Mouse (Mus musculus) embryonic facial prominence, embryonic 14.5 days (tissue): ENCODE measurements around the gene Necab2. TPM values are rescaled to one million over a fixed set of nuclear protein-coding genes. Genes with fewer than 3 reads are reported as not detected.

Experiments used
- ATAC-seq: fragments of 200-750 bp; cut with Nextera tagmentation; 2 replicates; pipeline ENCODE4 v1.8.0; 2017; ENCODE audit warnings: low read depth, moderate number of reproducible peaks, moderate TSS enrichment
- DNase-seq: peaks from one replicate; pipeline ENCODE4 v3.0.0-alpha.2; 2015; ENCODE audit warnings: low spot score
- H3K27ac ChIP-seq: fragments of 300-500 bp; sonication (generic); replicated peaks from 2 replicates; pipeline ENCODE4 v1.5.1; 2014; ENCODE audit warnings: low read depth, mild to moderate bottlenecking, low read length, moderate library complexity
- H3K27me3 ChIP-seq: fragments of 300-500 bp; sonication (generic); replicated peaks from 2 replicates; pipeline ENCODE4 v1.6.1; 2014; ENCODE audit warnings: low read length; ENCODE audit not compliant: control insufficient read depth, insufficient read depth
- H3K36me3 ChIP-seq: fragments of 300-500 bp; sonication (generic); 2 replicates; pipeline ENCODE4 v1.6.1; 2014; ENCODE audit warnings: low read length, mixed read lengths; ENCODE audit not compliant: control insufficient read depth, insufficient read depth
- H3K4me1 ChIP-seq: fragments of 300-500 bp; sonication (generic); 2 replicates; pipeline ENCODE4 v1.6.1; 2014; ENCODE audit warnings: antibody characterized with exemption, low read length; ENCODE audit not compliant: control insufficient read depth, insufficient read depth
- H3K4me2 ChIP-seq: fragments of 300-500 bp; sonication (generic); 2 replicates; pipeline ENCODE4 v1.6.1; 2014; ENCODE audit warnings: low read depth, mild to moderate bottlenecking, low read length, moderate library complexity, mixed read lengths
- H3K4me3 ChIP-seq: fragments of 300-500 bp; sonication (generic); 2 replicates; pipeline ENCODE4 v1.5.1; 2014; ENCODE audit warnings: low read depth, mild to moderate bottlenecking, low read length
- H3K9ac ChIP-seq: fragments of 300-500 bp; sonication (generic); 2 replicates; pipeline ENCODE4 v1.6.1; 2014; ENCODE audit warnings: low read depth, mild to moderate bottlenecking, low read length, moderate library complexity, mixed read lengths
- H3K9me3 ChIP-seq: fragments of 300-500 bp; sonication (generic); 2 replicates; pipeline ENCODE4 v1.6.1; 2016; ENCODE audit warnings: low read length; ENCODE audit not compliant: control insufficient read depth
- WGBS: fragments of 180-500 bp; shearing (Covaris S2); extraction: QIAGEN DNeasy Blood & Tissue Kit; methylation state at CpG from one replicate; pipeline ENCODE4 v1.1.7; 2014; 5-methylcytosine and 5-hydroxymethylcytosine counted together
- polyA plus RNA-seq: library from polyadenylated mRNA; unstranded; fragments of >200 nt; fragmentation: Nextera tagmentation; extraction: Ambion mirVana; gene quantifications from 2 replicates; pipeline ENCODE4 v1.2.1, GENCODE M21; 2014

Gene Necab2
- polyA plus RNA-seq, 1 experiment from 2014 or later: 3.2 TPM

- Histone ChIP-seq H3K27ac (no peak overlapping the region), H3K36me3 (no peaks in the 10 kb centered on the region)
- no peak for ATAC-seq
Measured at GRCm38 (mm10) chr8:119468091-119468490, 21.6 kb downstream of the Necab2 start.

GRCm38 (mm10) chr8:119478684-119479083, 32.2 kb downstream of the Necab2 start:
- no peaks in the 10 kb centered on the region for H3K9me3 ChIP-seq
- no peak for DNase-seq
- H3K4me2 ChIP-seq: no peak overlapping the region
- 27% methylated on average over 5 of the region's 5 CpGs for WGBS
- ATAC-seq: no peak
- H3K4me3 ChIP-seq: no peak overlapping the region
- no peaks in the 10 kb centered on the region for H3K36me3 ChIP-seq
- no peak overlapping the region for H3K9ac ChIP-seq
- H3K4me1 ChIP-seq: no peaks in the 10 kb centered on the region
- no peak overlapping the region for H3K27ac ChIP-seq
- no peaks in the 10 kb centered on the region for H3K27me3 ChIP-seq

More at GRCm38 (mm10) chr8:119468091-119468490, 21.6 kb downstream of the Necab2 start:
- H3K4me2 ChIP-seq: no peak overlapping the region
- no peak overlapping the region for H3K9ac ChIP-seq
- H3K4me1 ChIP-seq: peaks cover 4% of the 10 kb centered on the region; the same call in 1 of the 2 replicates
- H3K9me3 ChIP-seq: no peaks in the 10 kb centered on the region
- peaks cover 21% of the 10 kb centered on the region for H3K27me3 ChIP-seq
- H3K4me3 ChIP-seq: no peak overlapping the region
- WGBS: 76% methylated on average over 8 of the region's 8 CpGs
- no peak for DNase-seq

GRCm38 (mm10) chr8:119484145-119484896, 37.8 kb downstream of the Necab2 start:
- Histone ChIP-seq H3K4me1 (no peaks in the 10 kb centered on the region), H3K4me3 (no peak overlapping the region), H3K9me3 (no peaks in the 10 kb centered on the region), H3K27ac (no peak overlapping the region), H3K9ac (no peak overlapping the region), H3K36me3 (no peaks in the 10 kb centered on the region), H3K27me3 (no peaks in the 10 kb centered on the region), H3K4me2 (no peak overlapping the region)
- WGBS: 77% methylated on average over 11 of the region's 11 CpGs
- ATAC-seq (no peak), DNase-seq (no peak)

GRCm38 (mm10) chr8:119487093-119487492, 40.6 kb downstream of the Necab2 start:
- H3K27ac ChIP-seq: no peak overlapping the region
- H3K27me3 ChIP-seq: no peaks in the 10 kb centered on the region
- no peaks in the 10 kb centered on the region; the same call in 1 of the 2 replicates for H3K4me1 ChIP-seq
- DNase-seq: no peak
- no peaks in the 10 kb centered on the region for H3K36me3 ChIP-seq
- WGBS: 61% methylated on average over 7 of the region's 7 CpGs
- no peak overlapping the region for H3K9ac ChIP-seq
- H3K4me3 ChIP-seq: no peak overlapping the region
- no peak overlapping the region for H3K4me2 ChIP-seq
- H3K9me3 ChIP-seq: no peaks in the 10 kb centered on the region
- no peak for ATAC-seq

- no peak for ATAC-seq
- no peak overlapping the region for H3K9ac ChIP-seq
- no peak overlapping the region for H3K4me3 ChIP-seq
- 28% methylated on average over 6 of the region's 6 CpGs for WGBS
- no peaks in the 10 kb centered on the region for H3K4me1 ChIP-seq
- no peak overlapping the region for H3K27ac ChIP-seq
- DNase-seq: no peak
- no peak overlapping the region for H3K4me2 ChIP-seq
- no peaks in the 10 kb centered on the region for H3K36me3 ChIP-seq
- H3K9me3 ChIP-seq: no peaks in the 10 kb centered on the region
- no peaks in the 10 kb centered on the region for H3K27me3 ChIP-seq
Measured at GRCm38 (mm10) chr8:119496848-119497247, 50.3 kb downstream of the Necab2 start.

GRCm38 (mm10) chr8:119499836-119500235, 53.3 kb downstream of the Necab2 start:
- H3K4me3 ChIP-seq: no peak overlapping the region
- H3K9me3 ChIP-seq: no peaks in the 10 kb centered on the region
- H3K4me1 ChIP-seq: no peaks in the 10 kb centered on the region
- H3K36me3 ChIP-seq: no peaks in the 10 kb centered on the region
- no peaks in the 10 kb centered on the region for H3K27me3 ChIP-seq
- ATAC-seq (no peak), DNase-seq (no peak)
- H3K27ac ChIP-seq: no peak overlapping the region
- H3K9ac ChIP-seq: no peak overlapping the region
- WGBS: 59% methylated on average over 2 of the region's 2 CpGs
- no peak overlapping the region for H3K4me2 ChIP-seq

GRCm38 (mm10) chr8:119501598-119501997, 55.1 kb downstream of the Necab2 start, which contains the start of gene Slc38a8:
Slc38a8 (minus strand) TSS chr8:119501698.
- H3K9ac ChIP-seq: no peak within 1 kb of the TSS
- DNase-seq (no peak), ATAC-seq (no peak)
- H3K4me1 ChIP-seq: no peaks in the 10 kb centered on the region
- 13% methylated on average over 4 of the region's 5 CpGs for WGBS
- no peak within 1 kb of the TSS for H3K4me2 ChIP-seq
- H3K27ac ChIP-seq: no peak within 1 kb of the TSS
- no peaks in the 10 kb centered on the region for H3K27me3 ChIP-seq
- H3K4me3 ChIP-seq: no peak within 1 kb of the TSS
- H3K36me3 ChIP-seq: 0 out of 2 replicates have a peak, but pooled peaks cover 3% of the 10 kb centered on the region
- H3K9me3 ChIP-seq: no peaks in the 10 kb centered on the region

- H3K27ac ChIP-seq: no peak overlapping the region
- ATAC-seq (no peak), DNase-seq (no peak)
- WGBS: 47% methylated on average over 4 of the region's 4 CpGs
- no peaks in the 10 kb centered on the region for H3K27me3 ChIP-seq
- H3K4me1 ChIP-seq: no peaks in the 10 kb centered on the region
- H3K9ac ChIP-seq: no peak overlapping the region
- no peak overlapping the region for H3K4me2 ChIP-seq
- H3K36me3 ChIP-seq: peaks cover 8% of the 10 kb centered on the region
- no peak overlapping the region for H3K4me3 ChIP-seq
- H3K9me3 ChIP-seq: no peaks in the 10 kb centered on the region
Measured at GRCm38 (mm10) chr8:119502111-119502510, 55.6 kb downstream of the Necab2 start.
